Mouse (Mus musculus): Measurements from ENCODE around the gene Ppip5k1. TPM values are rescaled to one million over a fixed set of nuclear protein-coding genes. Genes with fewer than 3 reads are reported as not detected.
A peak's percentile ranks its signal among the peaks of the same experiment; 100 is the strongest.

Gene Ppip5k1
- polyA plus RNA-seq, 1 experiment from 2014 or later, result 3.5 TPM

DNA sequence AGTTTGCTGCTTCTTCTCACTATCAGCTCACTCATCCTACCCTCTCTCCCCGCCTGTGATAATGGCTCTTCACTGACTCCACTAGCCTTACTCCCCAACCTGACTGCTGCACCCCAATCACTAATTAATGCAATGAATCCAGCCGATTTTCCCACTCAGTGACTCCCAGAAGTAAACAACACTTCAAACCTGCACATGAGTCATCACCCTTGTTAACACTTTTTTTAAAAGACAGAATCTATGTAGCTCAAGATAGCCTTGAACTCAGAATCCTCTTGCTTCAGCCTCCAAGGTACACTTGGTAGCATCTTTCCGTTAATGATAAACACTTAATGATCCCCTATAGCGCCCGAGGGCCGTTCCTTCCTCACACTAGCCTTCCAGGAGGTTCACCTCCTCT lies 818 bp downstream of the Ppip5k1 start:
- Histone ChIP-seq H3K36me3 (replicated peaks; ENCODE audit: insufficient read depth, low read length) (no peaks in the 10 kb centered on the region), H3K9ac (replicated peaks) (peak overlapping the region; percentile 75), H3K27me3 (ENCODE audit: insufficient read depth, low read length) (peaks cover 36% of the 10 kb centered on the region), H3K9me3 (ENCODE audit: low read length) (no peaks in the 10 kb centered on the region), H3K27ac (ENCODE audit: low read depth) (no peak overlapping the region), H3K4me2 (ENCODE audit: low read depth, low read length) (peak overlapping the region; percentile 99), H3K4me3 (ENCODE audit: low read depth, low read length) (peak overlapping the region; percentile 66), H3K4me1 (ENCODE audit: insufficient read depth) (peaks cover 6% of the 10 kb centered on the region)
- ATAC-seq (no peak), DNase-seq (no peak)
- 5% methylated on average over 6 of the region's 6 CpGs for WGBS (ENCODE audit: insufficient replicate concordance)
- TF ChIP-seq EP300 (IDR thresholded peaks at IDR 0.05; ENCODE audit: low read depth) (no peak), CTCF (IDR thresholded peaks at IDR 0.05; ENCODE audit: low read depth) (no peak)

DNA sequence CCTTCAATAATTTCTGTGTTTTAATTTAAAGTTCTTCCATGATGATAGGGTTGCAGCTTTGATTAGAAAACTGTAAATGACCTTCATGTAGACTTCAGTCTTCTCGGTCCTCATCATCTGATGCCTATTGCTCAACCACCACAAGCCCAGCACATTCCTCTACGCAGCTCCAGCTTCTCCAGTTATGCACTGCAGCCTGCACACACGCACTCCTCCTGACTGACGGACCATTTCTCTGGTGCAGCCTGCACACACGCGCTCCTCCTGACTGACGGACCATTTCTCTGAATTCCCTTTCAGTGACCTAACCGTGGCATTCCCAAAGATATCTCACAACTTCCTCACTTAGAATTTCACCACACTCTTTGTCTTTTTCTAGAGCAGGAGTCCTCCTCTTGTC lies 2.0 kb downstream of the Ppip5k1 start:
- TF ChIP-seq CTCF (IDR thresholded peaks at IDR 0.05; ENCODE audit: low read depth) (no peak), EP300 (IDR thresholded peaks at IDR 0.05; ENCODE audit: low read depth) (no peak)
- H3K4me3 ChIP-seq (ENCODE audit: low read depth, low read length), result no peak overlapping the region
- peaks cover 24% of the 10 kb centered on the region for H3K27me3 ChIP-seq (ENCODE audit: insufficient read depth, low read length)
- H3K9me3 ChIP-seq (ENCODE audit: low read length), result no peaks in the 10 kb centered on the region
- no peaks in the 10 kb centered on the region for H3K36me3 ChIP-seq (replicated peaks; ENCODE audit: insufficient read depth, low read length)
- 56% methylated on average over 8 of the region's 8 CpGs for WGBS (ENCODE audit: insufficient replicate concordance)
- peaks cover 6% of the 10 kb centered on the region for H3K4me1 ChIP-seq (ENCODE audit: insufficient read depth)
- H3K27ac ChIP-seq (ENCODE audit: low read depth), result no peak overlapping the region
- no peak for DNase-seq
- H3K4me2 ChIP-seq (ENCODE audit: low read depth, low read length), result no peak overlapping the region
- no peak overlapping the region for H3K9ac ChIP-seq (replicated peaks)
- ATAC-seq, result no peak

DNA sequence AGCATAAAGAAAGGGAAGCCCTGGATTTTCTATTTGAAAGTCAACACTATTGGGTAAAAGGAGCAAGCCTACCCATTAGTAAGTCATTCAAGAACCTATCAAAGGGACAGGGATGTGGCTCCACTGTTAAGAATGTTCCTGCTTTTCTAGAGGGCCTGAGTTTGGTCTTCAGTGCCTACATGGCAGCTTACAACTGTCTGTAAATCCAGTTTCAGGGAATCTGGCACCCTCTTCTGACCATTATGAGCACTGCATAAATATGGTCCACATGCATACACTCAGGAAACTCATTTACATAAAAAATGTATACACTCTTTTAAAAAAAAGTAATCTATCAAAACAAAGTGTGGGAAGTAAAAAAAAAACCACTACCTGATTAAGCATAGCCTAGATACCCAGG lies 16.1 kb downstream of the Ppip5k1 start:
- Histone ChIP-seq H3K9ac (replicated peaks) (no peak overlapping the region), H3K27ac (ENCODE audit: low read depth) (no peak overlapping the region), H3K36me3 (replicated peaks; ENCODE audit: insufficient read depth, low read length) (no peaks in the 10 kb centered on the region), H3K9me3 (ENCODE audit: low read length) (no peaks in the 10 kb centered on the region), H3K27me3 (ENCODE audit: insufficient read depth, low read length) (no peaks in the 10 kb centered on the region), H3K4me2 (ENCODE audit: low read depth, low read length) (no peak overlapping the region), H3K4me1 (ENCODE audit: insufficient read depth) (no peaks in the 10 kb centered on the region), H3K4me3 (ENCODE audit: low read depth, low read length) (no peak overlapping the region)
- DNase-seq, result no peak
- peak; percentile 43 for TF ChIP-seq CTCF (IDR thresholded peaks at IDR 0.05; ENCODE audit: low read depth)
- TF ChIP-seq EP300 (IDR thresholded peaks at IDR 0.05; ENCODE audit: low read depth), result no peak
- ATAC-seq, result no peak

GRCm38 (mm10) chr2:121329492-121329891 lies 25.7 kb downstream of the Ppip5k1 start:
- Histone ChIP-seq H3K36me3 (replicated peaks; ENCODE audit: insufficient read depth, low read length) (no peaks in the 10 kb centered on the region), H3K4me1 (ENCODE audit: insufficient read depth) (no peaks in the 10 kb centered on the region), H3K4me3 (ENCODE audit: low read depth, low read length) (no peak overlapping the region), H3K4me2 (ENCODE audit: low read depth, low read length) (no peak overlapping the region), H3K27ac (ENCODE audit: low read depth) (no peak overlapping the region), H3K9me3 (ENCODE audit: low read length) (no peaks in the 10 kb centered on the region), H3K9ac (replicated peaks) (no peak overlapping the region), H3K27me3 (ENCODE audit: insufficient read depth, low read length) (no peaks in the 10 kb centered on the region)
- no peak for DNase-seq
- WGBS (ENCODE audit: insufficient replicate concordance), result 78% methylated on average over 2 of the region's 2 CpGs
- TF ChIP-seq CTCF (IDR thresholded peaks at IDR 0.05; ENCODE audit: low read depth) (no peak), EP300 (IDR thresholded peaks at IDR 0.05; ENCODE audit: low read depth) (no peak)
- ATAC-seq, result no peak

- Histone ChIP-seq H3K4me2 (ENCODE audit: low read depth, low read length) (no peak overlapping the region), H3K9me3 (ENCODE audit: low read length) (no peaks in the 10 kb centered on the region), H3K27me3 (ENCODE audit: insufficient read depth, low read length) (no peaks in the 10 kb centered on the region), H3K36me3 (replicated peaks; ENCODE audit: insufficient read depth, low read length) (no peaks in the 10 kb centered on the region), H3K9ac (replicated peaks) (no peak overlapping the region), H3K4me3 (ENCODE audit: low read depth, low read length) (no peak overlapping the region), H3K4me1 (ENCODE audit: insufficient read depth) (no peaks in the 10 kb centered on the region), H3K27ac (ENCODE audit: low read depth) (no peak overlapping the region)
- TF ChIP-seq EP300 (IDR thresholded peaks at IDR 0.05; ENCODE audit: low read depth) (no peak), CTCF (IDR thresholded peaks at IDR 0.05; ENCODE audit: low read depth) (no peak)
- ATAC-seq (no peak), DNase-seq (no peak)
- WGBS (ENCODE audit: insufficient replicate concordance), result 74% methylated on average over 10 of the region's 10 CpGs
These were observed 31.3 kb downstream of the Ppip5k1 start for GRCm38 (mm10) chr2:121323693-121324470.

GRCm38 (mm10) chr2:121323041-121323440 lies 32.2 kb downstream of the Ppip5k1 start:
- no peak overlapping the region for H3K4me3 ChIP-seq (ENCODE audit: low read depth, low read length)
- ATAC-seq (no peak), DNase-seq (no peak)
- no peak for TF ChIP-seq CTCF (IDR thresholded peaks at IDR 0.05; ENCODE audit: low read depth)
- TF ChIP-seq EP300 (IDR thresholded peaks at IDR 0.05; ENCODE audit: low read depth), result no peak
- H3K4me2 ChIP-seq (ENCODE audit: low read depth, low read length), result no peak overlapping the region
- no peaks in the 10 kb centered on the region for H3K36me3 ChIP-seq (replicated peaks; ENCODE audit: insufficient read depth, low read length)
- no peaks in the 10 kb centered on the region for H3K27me3 ChIP-seq (ENCODE audit: insufficient read depth, low read length)
- no peaks in the 10 kb centered on the region for H3K4me1 ChIP-seq (ENCODE audit: insufficient read depth)
- WGBS (ENCODE audit: insufficient replicate concordance), result 88% methylated on average over 10 of the region's 10 CpGs
- H3K27ac ChIP-seq (ENCODE audit: low read depth), result no peak overlapping the region
- no peaks in the 10 kb centered on the region for H3K9me3 ChIP-seq (ENCODE audit: low read length)
- H3K9ac ChIP-seq (replicated peaks), result no peak overlapping the region
